Mouse (Mus musculus) adrenal gland, adult (tissue): Measurements from ENCODE around the gene Smad9.

Experiments used
- DNase-seq, 2 experiments: peaks; one replicate each; pipeline ENCODE4 v3.0.0; 2022 to 2023; ENCODE audit warnings: low spot score in 1 of 2; ENCODE audit not compliant: inconsistent age in 2 of 2

Gene Smad9

DNA sequence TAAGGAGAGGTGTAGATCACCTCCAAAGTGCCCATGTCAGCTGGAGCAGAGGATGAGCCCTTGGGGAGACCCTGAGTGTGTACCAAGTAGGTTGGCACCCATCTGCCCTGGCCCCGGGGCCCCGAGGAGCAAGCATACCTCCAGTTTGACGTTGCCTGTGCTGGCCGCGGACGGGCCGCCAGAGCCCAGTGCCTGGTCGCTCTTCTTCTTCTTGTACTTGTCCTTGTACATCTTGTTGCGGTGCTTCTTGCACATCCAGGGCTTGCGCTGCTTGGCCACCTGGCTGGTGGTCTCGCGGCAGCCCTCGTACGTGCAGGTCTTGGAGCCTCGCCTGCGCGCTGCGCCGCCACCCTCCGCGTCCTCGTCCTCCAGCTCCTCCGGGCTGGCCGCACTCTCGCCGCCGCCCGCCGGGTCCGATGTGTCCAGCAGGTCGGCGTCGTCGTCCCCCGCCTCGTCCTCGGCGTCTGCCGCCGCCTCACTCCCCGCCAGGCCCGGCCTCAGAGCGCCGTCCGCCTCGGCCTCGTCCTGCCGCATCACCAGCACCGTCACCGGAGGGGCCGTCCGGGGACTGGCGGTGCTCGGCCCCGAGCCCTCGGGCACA lies 51.8 kb downstream of the Smad9 start:
- no peak for DNase-seq

DNA sequence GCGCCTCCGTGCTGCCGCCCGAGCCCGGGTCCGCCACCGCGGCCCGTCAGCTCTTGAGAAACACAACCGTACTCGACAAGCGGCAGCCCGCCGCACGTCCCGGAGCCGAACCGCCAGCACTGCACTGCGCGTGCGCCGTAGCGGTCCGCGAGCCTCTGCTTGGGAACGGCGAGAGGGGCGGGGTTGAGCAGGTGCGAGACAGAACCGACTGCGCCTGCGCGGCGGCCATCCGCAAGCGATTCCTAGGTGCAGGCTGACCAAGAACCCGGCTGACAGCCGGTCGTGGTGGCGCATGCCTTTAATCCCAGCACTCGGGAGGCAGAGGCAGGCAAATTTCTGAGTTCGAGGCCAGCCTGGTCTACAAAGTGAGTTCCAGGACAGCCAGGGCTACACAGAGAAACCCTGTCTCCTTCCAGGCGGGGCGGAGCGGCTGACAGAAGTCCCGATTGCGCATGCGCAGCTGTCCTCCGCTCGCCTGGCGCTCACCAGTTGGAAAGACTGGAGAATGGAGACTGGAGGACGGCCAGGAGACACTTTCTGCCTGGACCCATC lies 52.4 kb downstream of the Smad9 start, which contains the start of gene Rfxap:
Gene Rfxap, minus strand, starts transcription at position 126 of the 552 bp plus-strand sequence.
- DNase-seq: peak; percentile 97 to 99

DNA sequence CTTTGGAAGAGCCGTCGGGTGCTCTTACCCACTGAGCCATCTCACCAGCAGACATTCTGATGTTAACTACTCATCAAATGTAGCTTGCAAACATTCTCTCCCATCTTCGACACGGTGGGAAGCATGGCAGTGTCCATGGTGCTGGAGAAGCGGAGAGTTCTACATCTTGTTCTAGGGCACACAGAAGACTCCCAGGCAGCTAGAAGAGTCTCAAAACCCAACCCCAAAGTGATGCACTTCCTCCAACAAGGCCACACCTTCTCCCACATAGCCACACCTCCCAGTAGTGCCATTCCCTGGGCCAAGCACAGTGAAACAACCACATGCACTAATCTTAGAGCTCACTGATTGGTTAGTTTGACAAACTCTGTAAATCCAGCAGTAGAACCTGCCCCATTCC lies 53.7 kb downstream of the Smad9 start:
- DNase-seq: no peak

DNA sequence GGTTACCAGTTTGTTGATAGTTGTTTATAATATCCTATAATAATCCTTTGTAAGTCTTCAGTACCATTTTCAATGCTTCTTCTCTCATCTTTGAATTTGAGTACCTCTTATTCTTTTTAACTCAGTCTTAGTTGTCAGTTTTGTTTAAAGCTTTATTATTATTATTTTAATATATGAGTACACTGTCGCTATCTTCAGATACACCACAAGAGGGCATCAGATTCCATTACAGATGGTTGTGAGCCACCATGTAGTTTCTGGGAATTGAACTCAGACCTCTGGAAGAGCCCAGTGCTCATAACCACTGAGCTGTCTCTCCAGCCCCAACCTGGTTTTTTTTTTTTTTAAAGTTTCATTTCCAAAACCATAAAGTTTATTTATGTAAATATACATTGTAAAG lies 56.2 kb downstream of the Smad9 start:
- no peak for DNase-seq

DNA sequence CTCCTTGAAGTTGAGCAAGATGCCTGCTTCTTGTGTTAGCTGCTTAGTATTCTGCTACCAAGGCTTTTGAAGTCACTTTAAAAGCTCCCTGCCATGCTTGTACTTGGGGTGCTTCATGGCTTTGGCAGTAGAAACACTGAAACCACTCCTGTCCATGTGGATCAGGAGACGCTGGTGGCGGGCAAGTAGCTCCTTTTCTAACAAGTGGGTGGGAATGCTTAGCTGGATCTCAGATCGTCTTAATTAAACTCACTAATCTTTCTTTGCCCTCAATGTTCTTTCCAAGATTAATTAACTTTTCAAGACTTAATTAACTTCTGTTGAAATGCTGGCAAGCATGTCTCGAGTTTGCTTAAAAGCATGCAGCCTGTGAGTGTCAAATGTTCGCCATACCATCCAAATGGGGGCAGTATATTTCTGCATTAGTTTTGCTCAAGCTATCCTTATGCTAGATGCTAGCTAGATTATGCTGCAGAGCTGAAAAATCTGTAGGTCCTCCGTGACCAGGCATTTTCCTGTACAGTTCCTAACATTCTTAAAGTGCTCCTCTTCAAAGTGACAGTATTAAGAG lies 58.1 kb downstream of the Smad9 start:
- no peak for DNase-seq

DNA sequence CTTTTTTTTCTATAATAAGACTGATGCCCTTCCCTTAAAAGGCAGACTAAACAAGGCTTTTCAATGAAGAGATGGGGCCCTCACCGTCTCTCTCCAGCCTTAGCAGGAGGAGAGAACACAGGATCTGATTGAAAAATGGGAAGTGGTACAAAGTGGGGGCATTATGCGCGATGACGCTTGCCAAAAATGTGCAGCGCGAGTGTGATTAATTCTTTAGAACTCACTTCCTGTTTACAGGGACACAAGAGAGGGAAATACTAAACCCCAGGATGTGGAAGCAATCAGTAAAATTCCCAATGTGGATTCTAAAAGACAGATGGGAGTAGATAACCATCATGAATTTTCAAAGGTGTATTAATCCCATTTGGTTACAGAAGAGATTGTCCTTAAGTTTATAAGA lies 59.2 kb downstream of the Smad9 start:
- no peak for DNase-seq

DNA sequence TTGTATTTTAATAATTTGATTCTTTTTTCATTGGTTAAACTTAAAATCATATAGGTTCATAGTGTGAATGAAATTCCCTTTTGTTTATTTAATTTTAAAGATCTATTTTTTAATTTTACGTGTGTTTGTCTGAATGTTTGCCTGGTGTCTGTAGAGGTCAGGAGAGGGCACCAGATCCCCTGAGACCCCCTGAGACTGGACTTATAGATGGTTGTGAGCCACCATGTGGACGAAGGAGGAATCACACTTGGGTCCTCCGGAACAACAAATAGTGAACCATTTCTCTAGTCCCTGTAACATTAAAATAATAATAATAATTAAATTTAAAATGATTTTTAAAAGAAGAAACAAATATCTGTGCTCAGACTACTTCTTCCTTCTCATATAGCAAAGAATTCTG lies 59.9 kb downstream of the Smad9 start:
- peak; percentile 33 to 68 for DNase-seq

DNA sequence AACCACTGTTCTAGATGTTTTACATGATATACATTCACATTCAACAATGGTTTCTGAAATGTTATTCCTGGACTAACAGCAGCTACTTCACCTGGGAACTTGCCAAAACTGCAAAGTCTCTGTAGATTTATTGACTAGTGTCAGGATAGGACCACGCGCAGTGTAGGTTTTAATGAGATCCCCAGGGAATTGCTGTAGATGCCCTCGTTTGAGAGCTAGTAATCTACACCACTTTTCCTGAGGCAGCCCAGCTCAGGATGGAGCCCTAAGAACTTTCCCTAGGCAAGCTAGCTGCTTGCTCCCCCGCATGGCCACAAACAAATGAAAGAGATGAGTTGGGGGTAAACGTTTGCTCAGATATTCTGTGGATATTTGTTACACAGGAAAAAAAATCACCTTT lies 67.1 kb downstream of the Smad9 start:
- no peak for DNase-seq

DNA sequence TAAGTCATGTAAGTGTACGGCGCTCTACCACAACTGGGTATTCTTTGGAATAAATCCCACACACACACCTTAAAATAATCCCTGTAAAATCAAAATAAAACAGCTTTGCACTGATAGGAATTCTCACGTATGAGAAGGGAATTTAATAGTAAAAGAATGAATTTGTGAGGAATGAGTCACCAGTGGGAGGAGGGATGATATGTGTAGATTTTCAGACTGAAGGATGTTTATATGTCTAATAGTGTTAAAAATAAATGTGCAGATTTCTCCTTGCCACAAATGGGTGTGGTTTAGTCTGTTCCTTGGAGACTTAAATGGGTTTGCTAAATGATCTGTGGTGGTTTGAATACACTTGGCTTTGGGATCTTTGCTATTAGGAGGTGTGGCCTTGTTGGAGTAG lies 77.1 kb downstream of the Smad9 start:
- no peak for DNase-seq

DNA sequence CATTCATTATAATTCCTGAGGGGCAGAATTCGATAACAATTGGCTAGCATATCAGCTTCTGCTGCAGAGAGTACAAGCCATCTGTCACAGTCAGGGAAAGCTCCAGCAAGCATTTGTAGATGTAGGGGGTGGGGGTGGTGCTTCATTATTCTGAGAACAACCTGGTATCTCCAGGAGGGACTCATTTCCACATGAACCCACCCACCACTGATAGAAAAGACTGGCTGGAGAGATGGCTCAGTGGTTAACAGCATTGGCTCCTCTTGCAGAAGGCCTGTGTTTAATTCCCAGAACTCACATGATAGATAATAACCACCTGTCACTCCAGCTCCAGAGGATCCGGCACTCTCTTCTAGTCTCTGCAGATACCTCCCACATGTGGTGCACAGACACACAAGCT lies 80.0 kb downstream of the Smad9 start:
- no peak for DNase-seq
